Mouse (Mus musculus): Measurements from ENCODE around the gene Lrp2.
"Not testable (repeated sequence)": the region's sequence is repeated elsewhere in the genome, so short reads cannot be mapped to it uniquely, and the experiment has no call there.

Lrp2 gene

DNA sequence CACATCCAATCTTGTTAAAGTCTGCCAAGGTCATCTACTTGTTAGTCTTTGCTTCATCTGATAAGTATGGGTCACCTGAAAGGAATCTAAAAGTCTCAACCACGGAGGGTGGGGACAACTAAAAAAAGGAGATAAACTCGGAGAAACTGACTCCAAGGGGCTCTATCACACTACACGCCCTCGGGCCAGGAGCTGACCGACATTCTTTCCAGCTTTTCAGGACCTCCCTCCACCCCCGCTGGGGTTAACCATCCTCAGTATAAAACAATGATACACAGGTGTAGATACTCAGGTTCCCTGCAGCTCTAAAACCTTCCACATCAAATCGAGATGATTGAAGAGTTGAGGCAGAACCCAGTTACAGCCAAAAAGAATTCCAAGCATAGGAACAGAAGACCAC, 3.0 kb downstream of the Lrp2 start:
- no peak for DNase-seq (ENCODE audit: low read depth, low spot score)

DNA sequence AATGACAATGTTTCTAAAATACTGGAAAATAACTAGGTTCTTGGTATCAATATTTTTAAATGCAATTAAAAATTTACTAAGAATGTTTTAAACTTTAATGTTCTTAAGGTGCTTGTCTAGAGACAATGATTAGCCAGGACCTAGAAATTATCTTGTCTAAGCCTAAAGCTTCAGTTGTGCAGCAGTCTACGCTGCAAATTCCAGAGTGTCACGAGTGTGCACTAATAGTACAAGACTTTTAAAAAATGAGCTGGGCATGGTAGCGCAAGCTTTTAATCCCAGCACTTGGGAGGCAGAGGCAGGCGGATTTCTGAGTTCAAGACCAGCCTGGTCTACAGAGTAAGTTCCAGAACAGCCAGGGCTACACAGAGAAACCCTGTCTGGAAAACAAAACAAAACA, 3.8 kb downstream of the Lrp2 start:
- not testable (repeated sequence) for DNase-seq (ENCODE audit: low read depth, low spot score)

DNA sequence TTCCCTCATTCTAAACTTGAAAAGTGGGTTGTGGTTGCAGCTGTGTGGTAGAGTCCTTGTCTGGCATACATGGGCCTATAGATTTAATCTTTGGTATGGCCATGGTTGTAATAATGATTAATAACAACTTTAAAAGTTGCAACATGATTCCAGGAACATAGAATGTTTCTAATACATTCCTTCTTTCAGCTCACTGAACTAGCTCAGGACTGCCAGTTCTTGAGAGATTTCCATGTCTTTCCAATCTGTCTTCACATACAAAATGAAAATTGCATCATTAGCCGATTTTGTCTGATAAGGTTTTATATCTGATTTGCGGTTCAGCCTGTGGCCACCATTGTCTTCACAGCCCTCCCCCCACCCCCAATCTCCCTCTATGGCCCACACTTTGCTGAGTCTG, 5.8 kb downstream of the Lrp2 start:
- no peak for DNase-seq (ENCODE audit: low read depth, low spot score)

DNA sequence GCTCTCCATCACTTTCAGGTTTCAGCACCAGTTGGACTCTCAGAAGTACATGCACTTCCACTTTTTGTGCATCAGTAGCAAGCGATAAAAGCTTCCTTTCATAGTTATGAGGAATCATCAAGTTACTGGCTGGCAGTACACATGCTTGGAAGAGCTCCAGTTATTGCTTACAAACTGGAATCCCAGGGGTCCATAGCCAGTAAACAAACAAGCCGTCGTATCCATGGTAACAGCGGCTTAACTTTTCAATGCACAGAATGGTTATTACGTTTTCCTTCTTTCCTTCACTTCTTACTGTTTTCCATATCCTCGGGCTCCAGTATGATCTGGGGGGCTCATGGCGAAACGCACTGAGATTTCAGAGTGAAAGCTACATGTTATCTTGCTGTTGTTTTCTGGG, 7.7 kb downstream of the Lrp2 start:
- no peak for DNase-seq (ENCODE audit: low read depth, low spot score)

DNA sequence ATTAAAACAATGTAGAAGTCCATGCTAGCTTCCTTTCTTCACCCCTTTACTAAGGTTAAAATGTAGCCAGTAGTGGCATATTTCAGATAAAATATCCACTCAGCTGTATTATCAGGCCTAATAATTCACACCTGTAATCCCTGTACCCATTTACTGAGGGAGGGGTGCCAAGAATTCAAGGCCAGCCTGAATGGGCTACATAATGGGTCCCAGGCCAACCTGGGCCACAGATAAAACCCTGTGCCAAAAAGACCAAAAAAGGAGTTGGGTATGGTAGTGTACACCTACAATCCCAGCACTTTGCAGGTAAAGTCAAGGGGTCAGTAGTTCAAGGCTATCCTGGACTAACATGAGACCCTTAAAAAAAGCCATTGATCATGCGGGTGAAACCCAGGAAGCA, 9.3 kb downstream of the Lrp2 start:
- no peak for DNase-seq (ENCODE audit: low read depth, low spot score)

DNA sequence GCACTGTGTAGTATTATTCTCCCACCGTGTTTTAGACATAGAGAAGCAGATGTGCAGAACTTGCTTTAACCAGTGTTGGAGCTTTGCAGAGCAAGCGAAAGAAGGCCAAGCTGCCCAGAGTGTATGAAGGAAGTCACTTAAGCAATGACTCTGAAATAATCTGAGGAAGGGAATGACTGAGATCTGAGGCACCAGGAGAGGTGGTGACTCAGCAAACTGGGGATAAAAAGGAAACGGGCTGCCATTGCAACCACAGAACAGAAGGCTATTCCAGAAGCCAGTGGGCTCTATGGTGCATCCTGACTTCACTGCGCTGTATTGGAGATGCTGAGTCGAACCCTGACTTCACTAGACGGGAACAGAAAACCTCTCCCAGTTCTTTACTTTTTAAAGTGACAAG, 10.9 kb downstream of the Lrp2 start:
- no peak for DNase-seq (ENCODE audit: low read depth, low spot score)

DNA sequence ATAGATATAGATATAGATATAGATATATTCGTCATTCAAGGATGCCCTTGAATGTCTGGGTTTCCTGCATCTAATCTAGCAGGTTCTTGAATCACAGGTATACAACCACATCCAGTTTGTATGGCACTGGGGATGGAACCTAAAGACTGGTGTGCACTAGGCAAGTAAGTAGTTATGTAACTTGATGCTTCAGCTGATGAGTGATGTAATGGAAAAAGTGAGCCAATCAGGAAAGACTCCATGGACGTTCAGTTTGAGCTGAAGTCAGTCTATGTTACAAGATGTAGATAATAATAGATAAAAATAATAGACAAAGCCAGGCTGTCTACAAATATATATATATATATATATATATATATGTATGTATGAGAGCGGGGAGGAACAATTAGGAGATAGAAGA, 11.6 kb downstream of the Lrp2 start:
- DNase-seq (ENCODE audit: low read depth, low spot score) = no peak

DNA sequence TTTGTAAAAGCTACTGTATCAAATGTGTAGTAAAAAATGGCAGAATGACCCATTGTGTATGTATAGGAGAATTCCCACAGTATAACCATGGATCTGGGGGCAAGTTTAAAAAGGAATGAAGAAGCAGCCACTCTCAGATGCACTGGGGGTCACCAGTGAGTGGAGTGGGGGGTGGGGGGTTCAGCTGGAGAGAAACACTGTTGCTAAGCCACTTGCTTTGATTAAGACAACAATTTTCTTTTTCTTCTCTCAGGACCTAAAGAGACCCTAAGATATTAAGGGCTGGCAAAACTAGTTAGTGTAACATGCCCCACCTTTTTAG, 12.2 kb downstream of the Lrp2 start:
- no peak for DNase-seq (ENCODE audit: low read depth, low spot score)

DNA sequence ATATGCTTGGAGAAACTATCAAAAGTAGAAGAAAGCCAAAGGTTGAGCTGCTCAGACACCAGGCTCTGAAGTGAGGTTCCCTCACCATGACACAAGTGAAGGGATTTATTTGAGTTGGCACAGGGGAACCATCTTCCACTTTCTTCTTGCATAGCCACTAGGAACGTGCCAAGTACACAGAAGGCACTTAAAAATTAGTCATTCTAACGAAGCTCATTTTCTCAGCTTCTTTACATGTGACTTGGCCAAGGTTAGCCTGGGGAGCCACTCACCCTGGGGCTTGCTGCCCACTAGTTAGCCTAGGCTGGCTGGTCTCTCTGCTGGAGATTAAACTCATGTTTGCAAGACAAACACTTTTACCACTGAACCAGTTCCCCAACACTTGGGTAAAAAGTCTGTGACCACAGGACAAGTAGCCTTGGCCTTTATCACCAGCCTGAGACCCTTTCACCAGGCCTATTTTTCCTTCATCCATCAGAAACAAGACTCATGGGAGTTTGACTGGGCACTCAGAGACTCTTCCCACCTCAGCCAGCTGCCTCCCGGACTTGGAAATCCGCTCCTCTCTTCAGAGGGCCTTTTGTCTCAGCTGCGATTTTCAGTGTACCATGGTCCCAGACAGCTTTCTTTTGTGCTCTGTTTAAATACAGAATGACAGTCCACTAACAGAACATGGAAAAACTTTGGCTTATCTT, 12.7 kb downstream of the Lrp2 start:
- DNase-seq (ENCODE audit: low read depth, low spot score) = no peak

DNA sequence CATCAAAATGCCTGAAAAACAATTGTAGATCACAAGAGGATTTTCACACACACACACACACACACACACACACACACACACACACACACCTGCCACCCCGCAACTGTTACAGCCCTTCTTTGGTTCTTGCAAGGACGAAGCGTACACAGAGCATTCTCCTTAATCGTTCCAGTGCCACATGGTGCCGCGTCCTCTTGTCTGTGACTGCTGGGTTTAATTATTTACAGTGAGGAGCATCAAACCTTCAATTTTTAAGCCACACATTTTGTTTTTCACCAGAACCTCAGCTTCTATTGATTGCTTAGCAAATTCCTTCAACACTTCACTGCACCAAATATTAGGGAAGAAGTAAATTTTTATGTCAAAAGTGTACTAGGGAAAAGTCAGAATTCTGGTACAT, 15.3 kb downstream of the Lrp2 start:
- no peak for DNase-seq (ENCODE audit: low read depth, low spot score)

DNA sequence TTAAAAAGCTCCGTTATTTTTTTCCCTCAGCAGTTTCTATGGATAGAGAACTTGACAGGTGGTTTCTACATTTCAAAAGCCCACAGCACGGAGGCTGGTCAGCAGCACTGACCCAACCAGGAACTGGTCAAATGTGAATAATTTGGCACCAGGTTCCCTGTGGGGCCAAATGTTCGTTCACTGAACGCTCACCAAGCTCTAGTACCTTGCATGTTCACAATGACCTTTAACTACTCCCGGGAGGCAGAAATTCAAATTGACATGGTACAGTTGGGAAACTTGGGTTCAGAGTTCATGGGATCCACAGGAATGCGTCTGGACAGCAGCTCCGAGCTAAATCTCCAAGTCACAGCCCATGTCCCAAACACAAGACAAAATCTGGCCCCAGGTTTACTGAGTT, 19.6 kb downstream of the Lrp2 start:
- DNase-seq (ENCODE audit: low read depth, low spot score) = no peak

DNA sequence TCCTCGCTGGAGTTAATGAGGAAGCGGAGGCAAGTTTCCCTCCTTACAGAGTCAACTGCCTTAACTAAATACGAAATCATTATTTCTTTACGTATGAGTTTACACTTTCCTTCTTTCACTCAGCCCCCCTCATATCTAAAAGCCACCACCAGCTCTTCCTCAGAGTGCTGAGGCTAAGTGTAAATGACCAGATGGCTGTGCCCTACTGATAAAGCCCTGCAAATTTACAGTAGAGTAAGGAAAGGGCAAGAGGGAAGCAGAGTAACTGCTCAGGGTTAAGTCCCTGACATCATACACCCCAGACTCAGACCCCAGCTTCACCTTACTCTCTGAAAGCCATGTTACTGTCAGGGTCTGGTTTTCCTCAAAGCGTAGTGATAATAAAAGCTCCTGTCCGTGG, 22.4 kb downstream of the Lrp2 start:
- no peak for DNase-seq (ENCODE audit: low read depth, low spot score)

DNA sequence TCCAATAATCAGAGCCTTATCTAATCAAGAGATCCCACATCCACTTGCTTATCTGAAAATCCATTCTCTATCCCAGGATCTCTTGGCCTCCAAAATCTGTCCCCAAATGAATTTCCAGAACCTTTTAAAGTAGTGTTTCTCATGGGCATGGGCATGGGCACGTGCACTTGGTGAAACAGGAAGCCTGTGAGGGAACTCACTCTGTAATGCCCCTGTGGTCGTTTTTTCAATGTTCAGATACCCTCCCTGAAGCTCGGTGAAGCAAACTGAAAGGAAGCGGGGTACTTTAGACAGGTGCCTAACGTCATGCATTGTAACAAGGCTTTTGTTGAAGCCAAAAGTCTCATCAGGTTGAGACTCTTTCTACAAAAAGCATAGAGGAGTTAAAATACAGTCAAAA, 23.1 kb downstream of the Lrp2 start:
- no peak for DNase-seq (ENCODE audit: low read depth, low spot score)

DNA sequence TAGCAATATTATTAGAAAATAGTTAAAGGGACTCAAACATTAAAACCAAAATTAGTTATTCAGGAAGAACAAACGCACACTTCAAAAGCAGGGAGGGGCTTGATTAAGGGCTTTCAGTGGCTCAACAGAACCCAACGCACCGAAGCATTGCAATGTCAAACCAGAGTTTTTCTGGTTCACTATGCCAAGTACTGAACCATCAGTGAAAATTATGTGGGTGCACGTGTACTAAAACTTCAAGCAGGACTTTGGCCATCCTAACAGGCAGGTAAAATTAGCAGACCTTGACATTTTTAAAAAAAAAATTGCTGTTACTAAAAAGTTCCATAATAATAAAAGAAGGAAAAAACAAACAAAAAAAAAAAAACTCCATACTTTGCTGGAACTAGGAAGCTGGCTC, 25.6 kb downstream of the Lrp2 start:
- no peak for DNase-seq (ENCODE audit: low read depth, low spot score)

DNA sequence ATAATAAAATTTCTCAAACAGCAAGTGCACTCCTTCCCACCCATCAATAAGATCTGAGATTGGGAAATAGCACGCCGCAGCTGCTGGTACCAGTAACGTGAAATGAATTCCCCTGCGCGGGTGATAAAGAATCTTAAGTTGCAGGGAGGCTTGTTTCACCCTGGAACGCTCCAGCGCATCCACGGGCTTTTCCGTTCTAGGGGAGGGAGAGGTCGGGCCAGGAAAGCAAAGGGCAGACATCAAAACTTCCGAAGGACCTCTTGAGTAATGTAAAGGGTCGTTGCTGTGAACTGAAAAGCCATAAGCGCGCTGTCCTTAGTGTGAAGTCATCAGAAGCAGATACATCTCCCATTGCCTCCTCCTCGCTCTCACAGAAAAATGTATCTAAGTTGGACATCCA, 26.5 kb downstream of the Lrp2 start:
- DNase-seq (ENCODE audit: low read depth, low spot score) = no peak

DNA sequence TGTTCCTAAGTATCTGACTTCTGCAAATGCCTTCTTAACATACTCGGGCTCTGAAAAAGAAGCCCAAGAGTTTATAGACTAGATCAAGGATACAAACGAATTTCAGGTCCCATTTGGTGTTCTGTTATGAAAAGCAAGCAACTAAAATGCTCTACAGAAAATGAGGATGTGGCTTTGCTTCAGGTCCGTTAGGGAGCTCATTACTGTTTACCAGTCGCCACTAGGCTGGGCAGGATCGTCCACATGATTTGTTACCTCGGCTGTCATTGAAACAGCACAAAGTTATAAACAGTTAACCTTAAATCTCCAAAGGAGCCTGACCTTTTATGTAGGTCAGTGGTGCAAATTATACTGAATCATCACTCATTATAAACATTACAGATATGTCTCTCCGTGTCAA, 29.2 kb downstream of the Lrp2 start:
- DNase-seq (ENCODE audit: low read depth, low spot score) = no peak

DNA sequence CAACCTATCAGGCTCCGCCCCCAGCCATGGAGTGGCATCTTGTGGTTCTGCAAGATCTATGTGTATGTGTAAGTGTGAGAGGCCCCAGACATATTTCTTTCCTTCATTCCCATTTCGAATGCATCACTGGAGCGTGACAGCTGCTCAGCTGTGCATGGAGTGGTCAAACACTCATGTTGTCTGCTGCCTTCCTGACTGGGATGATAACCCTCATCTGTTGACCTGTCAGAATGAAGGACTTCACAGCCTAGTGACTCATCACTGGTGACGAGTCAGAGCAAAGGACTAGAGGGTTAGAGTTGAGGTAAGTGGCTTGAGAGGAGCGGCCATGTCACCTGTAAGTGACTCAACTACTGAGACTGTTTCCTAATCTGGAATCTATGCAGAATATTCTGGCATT, 34.2 kb downstream of the Lrp2 start:
- no peak for DNase-seq (ENCODE audit: low read depth, low spot score)

DNA sequence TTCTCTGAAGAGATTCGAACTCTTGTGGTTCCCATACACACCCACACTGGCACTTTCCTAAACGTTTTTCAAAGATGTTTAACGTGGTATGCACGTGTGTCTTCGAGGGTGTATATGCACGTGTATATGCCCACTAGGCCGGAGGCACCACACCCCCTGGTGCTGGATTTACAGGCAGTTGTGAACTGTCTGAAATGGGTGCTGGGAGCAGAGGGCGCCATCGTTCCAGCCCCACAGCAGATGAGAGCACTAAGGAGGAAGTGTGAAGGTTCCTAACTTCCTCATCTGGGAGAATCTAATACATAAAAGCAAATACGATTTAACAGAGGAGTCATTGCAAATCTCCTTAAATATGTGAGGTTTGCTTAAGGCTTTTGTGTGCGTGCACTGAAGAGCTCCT, 39.0 kb downstream of the Lrp2 start:
- DNase-seq (ENCODE audit: low read depth, low spot score) = no peak

DNA sequence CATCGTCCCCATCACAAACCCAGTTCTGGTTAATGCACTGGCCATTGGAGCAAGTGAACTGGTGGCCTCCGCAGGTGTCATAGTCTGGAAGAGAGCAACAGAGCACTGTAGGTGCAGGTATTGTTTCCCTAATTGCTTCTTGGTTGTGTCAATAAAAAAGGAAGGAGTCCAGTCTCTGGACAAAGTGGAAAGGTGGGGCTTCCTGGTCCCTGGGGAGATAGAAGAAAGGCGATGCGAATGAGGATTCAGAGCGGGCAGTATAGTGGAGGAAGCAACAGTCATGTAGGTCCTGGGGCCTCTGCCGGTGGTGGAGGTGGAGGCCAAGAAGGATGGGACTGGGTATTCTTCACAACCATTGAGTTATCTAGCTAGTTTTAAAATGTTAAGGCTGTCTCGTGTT, 49.8 kb downstream of the Lrp2 start:
- DNase-seq (ENCODE audit: low read depth, low spot score) = no peak

DNA sequence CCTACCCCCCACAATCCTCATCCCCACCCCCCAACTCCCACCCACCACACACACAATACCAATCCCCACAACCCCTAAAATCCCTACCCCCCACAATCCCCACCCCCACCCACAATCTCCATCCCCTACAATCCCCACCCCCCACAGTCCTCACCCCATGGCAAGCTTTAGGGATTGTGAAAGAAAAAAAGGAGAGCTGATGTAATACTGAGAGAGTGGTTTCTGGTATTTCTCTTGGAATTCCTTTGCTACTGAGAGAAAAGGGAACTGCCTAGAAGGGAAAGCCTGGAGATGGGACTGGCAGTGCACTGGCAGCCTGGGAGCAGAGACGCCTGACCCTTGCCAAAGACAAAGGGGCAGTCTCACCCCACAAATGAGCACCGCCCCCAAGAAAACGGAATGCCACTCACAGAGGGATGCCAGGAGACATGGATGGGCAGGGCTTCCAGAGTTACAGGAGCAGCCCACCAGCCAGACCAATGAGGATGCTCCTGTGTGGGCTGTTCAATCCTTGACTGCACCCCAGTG, 54.3 kb downstream of the Lrp2 start:
- DNase-seq (ENCODE audit: low read depth, low spot score) = no peak

DNA sequence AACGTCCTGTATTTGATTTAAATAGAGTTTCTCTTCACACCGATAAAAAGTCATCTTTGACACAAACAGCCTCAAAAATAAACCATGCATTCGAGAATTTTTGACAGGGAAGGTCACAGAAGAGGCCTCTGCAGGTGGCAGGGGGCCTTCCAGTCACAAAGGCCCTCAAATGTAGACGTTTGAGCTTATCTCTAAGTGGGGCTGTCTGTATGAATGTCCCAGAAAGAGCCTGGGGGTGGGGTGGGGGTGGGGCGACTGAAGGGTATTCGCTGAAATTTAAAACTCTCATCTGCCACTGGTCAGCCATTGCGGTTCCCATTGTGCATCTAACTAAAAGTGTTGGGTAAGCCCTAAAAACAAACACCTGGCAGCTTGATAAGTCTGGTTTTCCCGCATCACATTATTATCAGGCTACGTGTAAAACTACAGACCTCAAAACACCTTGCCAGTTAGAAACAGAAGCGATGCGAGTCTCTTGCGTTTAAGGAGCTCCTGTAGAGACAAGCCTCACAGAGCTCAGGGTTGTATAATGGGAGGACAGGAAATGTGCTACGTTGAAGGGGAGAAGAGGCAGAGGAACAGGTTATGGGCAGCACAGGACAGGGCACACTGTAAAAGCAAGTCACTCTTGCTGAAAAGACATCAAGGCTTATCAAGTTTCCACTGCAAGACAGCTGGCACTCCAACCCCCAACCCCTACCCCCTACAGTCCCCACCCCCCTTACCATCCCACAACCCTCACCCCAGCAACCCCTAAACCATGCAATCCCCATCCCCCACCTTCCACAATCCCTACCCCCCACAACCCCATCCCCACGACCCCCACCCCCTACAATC, 55.0 kb downstream of the Lrp2 start:
- DNase-seq (ENCODE audit: low read depth, low spot score) = no peak

DNA sequence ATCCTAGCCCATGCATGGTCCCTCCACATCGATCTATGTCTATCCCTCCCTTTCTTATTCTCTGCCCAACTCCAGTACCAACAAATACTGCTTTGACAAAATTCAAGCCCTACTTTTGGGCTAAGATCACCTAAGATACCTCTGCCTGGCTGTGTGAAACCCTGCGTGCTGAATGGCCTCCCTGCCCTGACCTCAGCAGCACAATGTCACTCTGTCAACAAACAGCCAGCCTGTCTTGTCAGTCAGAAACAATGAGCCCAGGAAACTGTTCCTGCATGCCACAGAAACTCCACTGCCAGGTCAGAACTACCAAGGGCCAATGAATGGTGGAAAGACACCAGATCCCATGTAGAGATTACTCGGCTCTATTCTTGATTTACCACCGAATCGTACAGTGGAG, 55.7 kb downstream of the Lrp2 start:
- no peak for DNase-seq (ENCODE audit: low read depth, low spot score)

DNA sequence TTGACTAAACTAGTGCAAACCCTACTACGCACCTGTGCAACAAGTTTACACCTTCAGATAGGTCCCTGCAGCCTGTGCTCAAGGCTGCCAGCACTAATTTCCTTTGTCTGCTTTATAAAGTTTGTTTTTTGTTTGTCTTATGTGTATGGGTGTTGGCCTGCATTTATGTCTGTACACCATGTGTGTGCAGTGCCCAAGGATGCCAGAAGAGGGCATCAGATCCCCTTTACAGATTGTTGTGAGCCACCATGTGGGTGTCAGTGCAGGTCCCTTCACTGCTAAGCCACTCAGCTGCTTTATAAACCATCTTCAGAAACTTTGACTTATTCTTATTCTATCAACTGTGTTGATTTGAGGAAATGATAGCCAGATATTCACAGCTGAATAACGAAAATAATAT, 65.6 kb downstream of the Lrp2 start:
- DNase-seq (ENCODE audit: low read depth, low spot score) = no peak
